Mouse (Mus musculus): ENCODE data around the gene Ppfia3.

Gene Ppfia3

GRCm38 (mm10) chr7:45312686-45313453 is 53.9 kb downstream of the Ppfia3 start:
- no peak for DNase-seq (ENCODE audit: low spot score in 2 of 2)

GRCm38 (mm10) chr7:45312023-45312422 is 54.8 kb downstream of the Ppfia3 start:
- DNase-seq (ENCODE audit: low spot score in 2 of 2), result no peak

- DNase-seq (ENCODE audit: low spot score in 2 of 2), result no peak
These were observed 57.4 kb downstream of the Ppfia3 start for GRCm38 (mm10) chr7:45309455-45309854.

GRCm38 (mm10) chr7:45308551-45309240 is 58.1 kb downstream of the Ppfia3 start:
- no peak for DNase-seq (ENCODE audit: low spot score in 2 of 2)

DNA sequence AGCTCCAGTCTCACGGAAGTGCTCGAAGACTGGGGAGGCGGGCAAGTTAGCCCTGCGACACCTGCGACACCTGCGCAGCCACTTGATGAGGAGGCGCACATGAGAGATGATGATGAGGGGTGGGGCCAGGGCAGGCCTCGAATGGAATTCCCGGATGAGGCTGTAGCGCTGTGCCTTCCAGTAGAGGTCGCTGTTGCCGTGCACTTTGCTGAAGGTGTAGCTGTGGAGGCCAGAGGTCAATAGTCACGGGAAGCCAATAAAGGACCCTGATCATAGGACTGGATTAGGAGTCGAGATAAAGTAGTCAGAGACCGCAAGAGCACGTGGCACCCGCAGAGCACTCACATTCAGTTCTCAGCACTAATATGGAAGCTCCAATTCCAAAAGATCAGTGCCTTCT is 61.5 kb downstream of the Ppfia3 start:
- peak in 1 of 2 experiments; percentile 55 for DNase-seq (ENCODE audit: low spot score in 2 of 2)

- DNase-seq (ENCODE audit: low spot score in 2 of 2), result no peak
These were observed 62.0 kb downstream of the Ppfia3 start for GRCm38 (mm10) chr7:45304869-45305268.

GRCm38 (mm10) chr7:45302626-45303025 is 64.2 kb downstream of the Ppfia3 start:
- no peak for DNase-seq (ENCODE audit: low spot score in 2 of 2)

DNA sequence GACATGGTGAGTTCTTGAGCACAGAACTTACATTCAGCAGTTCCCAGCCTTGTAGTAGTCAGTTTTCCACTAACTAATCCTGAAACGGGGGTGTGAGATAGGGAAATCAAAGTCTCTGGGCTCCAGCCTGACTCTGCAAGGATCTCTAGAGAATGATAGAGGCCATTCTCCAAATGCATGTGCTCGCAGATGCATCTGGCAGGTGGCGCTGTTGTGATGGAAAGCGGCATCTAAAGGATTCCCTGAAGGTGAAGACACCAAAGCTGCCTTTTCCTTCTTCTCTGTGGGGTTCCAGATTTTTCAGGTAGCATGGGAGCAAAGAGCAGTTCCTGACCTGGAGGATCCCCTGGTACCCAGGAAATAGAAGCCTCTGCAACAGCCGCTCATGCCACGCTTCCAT is 66.5 kb downstream of the Ppfia3 start:
- DNase-seq (ENCODE audit: low spot score in 2 of 2), result peak; percentile 60 to 77

DNA sequence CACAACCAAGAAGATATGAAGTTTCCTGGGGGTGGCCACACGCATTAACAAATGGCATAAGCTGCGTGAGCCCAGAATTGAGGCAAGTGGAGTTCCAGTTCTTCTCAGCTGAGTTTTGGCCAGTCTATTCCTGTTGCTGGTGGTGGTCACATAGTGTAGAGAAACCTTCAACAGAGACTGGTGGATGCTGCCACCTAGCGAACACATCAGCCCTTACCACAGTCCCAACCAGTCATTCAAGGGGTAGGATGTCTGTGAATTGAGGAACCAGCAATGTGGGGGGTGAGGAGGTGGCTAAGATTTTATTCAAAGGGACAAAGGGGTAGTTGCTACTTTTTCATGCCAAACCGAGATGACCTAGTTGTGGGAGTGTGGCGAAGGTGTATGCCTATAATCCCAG is 67.1 kb downstream of the Ppfia3 start:
- peak; percentile 73 to 74 for DNase-seq (ENCODE audit: low spot score in 2 of 2)

DNA sequence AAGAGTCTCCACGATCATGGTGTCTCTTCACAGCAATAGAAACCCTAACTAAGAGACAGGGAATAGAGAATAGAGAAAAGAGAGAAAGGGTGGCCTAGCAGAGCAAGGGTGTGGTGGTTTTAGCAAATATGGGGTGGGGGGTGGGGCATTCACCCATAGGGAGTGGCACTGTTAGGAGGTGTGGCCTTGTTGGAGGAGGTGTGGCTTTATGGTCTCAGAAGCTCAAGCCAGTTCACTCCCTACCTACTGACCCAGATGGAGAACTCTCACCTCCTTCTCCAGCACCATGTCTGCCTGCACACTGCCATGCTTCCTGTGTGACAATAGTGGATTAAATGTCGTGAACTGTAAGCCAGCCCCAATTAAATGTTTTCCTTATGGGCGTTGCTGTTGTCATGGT is 69.3 kb downstream of the Ppfia3 start:
- DNase-seq (ENCODE audit: low spot score in 2 of 2), result no peak

DNA sequence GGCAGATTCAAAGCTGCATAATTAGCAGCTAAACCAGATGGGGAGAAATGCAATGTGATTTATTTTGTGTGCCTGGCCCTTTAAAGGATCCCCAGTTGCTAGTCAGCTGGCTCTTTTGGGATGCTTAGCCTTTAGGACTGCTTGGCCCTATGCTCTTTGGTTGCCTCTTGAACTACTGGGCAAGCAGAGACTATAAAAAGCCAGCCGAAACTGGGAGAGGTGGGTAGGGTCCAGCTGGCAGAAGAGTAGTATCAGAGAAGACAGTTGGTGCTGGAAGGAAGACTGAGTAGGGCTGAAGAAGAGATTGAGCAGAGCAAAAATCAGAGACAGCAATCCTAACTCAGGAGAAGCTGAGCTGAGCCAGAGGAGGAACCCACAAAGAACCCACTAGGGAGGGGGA is 70.2 kb downstream of the Ppfia3 start:
- no peak for DNase-seq (ENCODE audit: low spot score in 2 of 2)
